Mouse (Mus musculus) CD4-positive, CD25-positive, alpha-beta regulatory T cell, adult 4 months (primary cell): ENCODE data around the gene Tacc2. TPM values are rescaled to one million over a fixed set of nuclear protein-coding genes. Genes with fewer than 3 reads are reported as not detected.

Experiments
- ATAC-seq: one replicate; pipeline ENCODE4 v1.8.0; 2017
- polyA plus RNA-seq, 2 experiments: library from polyadenylated mRNA; unstranded; fragments of 100-300 nt; shearing (Covaris generic); gene quantifications; one replicate each; pipeline ENCODE4 v1.2.1; 2017

Tacc2 gene
- polyA plus RNA-seq, 2 experiments from 2014 or later, result 6.8 to 7.1 TPM

- no peak for ATAC-seq
Observed at GRCm38 (mm10) chr7:130731792-130732191, 154.6 kb downstream of the Tacc2 start.

- ATAC-seq, result no peak
Observed at GRCm38 (mm10) chr7:130732908-130733307, 155.7 kb downstream of the Tacc2 start.

DNA sequence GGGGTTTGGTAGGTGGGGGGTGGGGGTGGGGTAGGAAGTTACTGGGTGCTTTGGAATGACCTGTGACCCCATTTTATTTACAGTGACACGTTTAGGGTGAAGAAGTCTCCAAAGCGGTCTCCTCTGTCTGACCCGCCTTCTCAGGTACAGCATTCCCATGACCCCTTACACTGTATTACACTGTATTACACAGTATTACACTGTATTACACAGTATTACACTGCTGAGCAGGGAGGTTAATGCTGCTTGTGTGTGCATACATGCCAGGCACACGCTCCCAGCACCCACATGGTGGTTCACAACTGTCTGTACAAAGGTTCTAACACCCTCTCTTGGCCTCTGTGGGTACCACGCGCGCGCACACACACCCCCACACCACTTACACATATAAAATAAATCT, 156.2 kb downstream of the Tacc2 start:
- no peak for ATAC-seq

DNA sequence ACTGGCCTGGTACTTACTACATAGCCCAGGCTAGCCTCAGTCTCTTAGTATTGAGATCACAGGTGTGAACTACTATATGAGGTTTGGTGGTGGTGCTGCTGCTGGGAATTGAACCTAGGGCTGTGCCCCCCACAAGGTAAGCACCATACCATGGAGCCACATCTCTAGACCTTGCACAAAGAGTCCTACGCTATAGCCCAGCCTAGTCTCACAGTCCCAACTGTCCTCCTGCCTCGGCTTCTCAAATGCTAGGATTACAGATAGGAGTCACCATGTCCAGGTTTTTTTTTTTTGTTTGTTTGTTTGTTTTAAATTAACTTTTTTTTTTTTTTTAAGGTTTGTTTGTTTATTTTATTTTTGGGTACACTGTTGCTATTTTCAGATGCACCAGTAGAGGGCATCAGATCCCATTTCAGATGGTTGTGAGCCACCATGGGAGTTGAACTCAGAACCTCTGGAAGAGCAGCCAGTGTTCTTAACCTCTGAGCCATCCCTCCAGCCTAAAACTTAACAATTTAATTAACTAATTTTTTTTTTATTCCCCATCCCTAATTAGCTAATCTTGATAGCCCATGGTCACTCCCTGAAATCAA, 157.1 kb downstream of the Tacc2 start:
- no peak for ATAC-seq

DNA sequence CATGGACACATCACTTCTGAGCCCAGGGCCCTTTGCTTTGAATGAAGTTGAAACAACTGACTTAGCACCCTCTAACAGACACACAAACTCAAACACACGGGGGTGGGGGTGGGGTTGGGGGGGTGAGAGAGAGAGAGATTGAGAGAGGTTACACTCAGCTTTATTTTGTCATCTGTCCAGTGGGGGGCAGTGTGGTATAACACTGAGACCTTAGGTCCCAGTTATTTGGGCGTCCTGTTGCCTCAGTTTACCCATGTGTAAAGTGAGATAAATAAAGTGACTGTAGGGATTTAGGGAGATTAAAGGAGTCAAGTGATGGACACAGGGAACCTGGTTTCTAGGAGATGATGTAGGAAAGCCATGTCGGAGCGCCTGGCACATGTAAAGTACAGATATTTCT, 163.9 kb downstream of the Tacc2 start:
- ATAC-seq, result no peak

- no peak for ATAC-seq
Observed at GRCm38 (mm10) chr7:130743239-130744025, 166.2 kb downstream of the Tacc2 start.

DNA sequence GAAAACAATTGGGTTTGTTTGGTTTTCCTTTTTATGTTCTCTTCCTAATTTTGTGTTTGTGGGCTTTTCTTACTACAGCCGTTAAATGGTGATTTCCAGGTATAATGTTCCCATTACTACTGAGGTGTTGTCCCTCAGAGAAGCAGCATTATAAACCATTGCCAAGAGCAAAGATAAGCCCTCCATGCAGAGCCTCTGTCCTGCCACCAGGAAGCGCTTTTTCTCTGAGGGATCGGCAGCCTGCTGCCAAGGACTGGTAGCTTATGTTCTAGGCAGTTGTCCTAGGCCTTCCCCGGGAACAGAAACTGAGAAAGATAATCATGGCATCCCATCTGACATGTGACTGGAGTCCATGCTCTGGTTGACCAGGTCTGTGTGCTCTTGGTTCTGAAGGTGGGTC, 171.9 kb downstream of the Tacc2 start:
- no peak for ATAC-seq

DNA sequence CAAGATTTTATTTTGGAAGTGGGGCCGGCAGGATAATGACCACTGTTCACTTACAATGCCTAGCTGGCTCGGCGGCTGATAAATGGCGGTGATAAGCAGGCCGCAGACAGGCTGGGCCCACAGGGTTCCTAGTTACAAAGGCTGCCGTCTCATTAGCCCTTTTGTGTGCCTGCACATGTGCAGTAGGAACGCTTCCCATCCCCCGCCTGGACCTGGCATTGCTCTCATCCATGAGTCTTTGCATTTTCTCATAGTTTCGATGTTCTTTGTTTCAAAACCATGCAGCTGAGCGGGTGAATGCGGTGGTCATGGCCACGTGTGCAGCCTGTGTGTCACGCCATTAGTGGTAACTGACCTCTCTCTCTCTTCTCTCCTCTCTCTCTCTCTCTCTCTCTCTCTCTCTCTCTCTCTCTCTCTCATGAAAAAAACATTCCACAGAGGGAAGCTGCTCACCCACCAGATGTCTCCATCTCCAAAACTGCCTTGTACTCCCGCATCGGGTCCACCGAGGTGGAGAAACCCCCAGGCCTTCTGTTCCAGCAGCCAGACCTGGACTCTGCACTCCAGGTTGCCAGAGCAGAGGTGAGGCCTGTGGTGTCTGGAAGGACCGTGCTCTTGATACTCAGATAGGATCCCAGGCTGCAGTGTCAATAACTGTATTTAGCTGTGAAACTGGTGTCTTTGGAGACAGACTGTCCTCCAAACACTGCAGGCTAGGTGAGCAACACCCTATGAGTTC, 173.7 kb downstream of the Tacc2 start:
- no peak for ATAC-seq

DNA sequence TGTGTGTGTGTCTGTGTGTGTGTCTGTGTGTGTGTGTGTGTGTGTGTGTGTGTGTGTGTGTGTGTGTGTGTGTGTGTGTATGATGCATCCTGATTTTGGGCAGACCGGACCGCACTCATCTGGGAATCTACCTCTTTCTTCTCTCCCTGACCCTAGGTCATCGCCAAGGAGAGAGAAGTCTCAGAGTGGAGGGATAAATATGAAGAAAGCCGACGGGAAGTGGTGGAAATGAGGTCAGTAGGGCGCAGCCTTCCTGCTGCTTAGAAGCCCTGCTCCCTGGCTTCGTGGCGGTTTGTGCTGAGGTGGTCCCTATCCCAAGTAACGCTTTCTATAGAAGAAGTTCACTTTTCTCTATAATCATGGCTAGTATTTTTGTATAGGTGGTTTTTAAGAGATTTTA, 174.4 kb downstream of the Tacc2 start:
- no peak for ATAC-seq

DNA sequence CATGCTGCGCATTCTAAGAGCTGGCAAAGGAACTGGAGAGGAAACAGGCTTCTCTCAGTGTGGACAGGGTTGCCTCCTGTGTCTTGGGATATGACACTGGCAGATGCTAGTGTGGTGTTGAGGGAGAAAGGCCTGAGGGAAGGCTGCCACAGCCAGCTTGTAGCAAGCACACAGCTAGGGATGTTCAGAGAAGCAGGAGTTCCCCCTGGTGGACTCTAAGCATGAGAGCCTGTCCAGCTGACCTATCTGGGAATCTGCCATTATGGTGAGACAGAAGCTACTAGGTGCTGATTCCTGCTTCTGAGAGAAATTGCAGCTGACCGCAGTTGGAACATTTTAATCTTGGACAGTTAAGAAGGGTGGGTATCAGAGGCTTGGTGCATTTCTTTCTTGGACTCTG, 177.6 kb downstream of the Tacc2 start:
- ATAC-seq, result no peak

GRCm38 (mm10) chr7:130756343-130756835, 179.2 kb downstream of the Tacc2 start:
- no peak for ATAC-seq

DNA sequence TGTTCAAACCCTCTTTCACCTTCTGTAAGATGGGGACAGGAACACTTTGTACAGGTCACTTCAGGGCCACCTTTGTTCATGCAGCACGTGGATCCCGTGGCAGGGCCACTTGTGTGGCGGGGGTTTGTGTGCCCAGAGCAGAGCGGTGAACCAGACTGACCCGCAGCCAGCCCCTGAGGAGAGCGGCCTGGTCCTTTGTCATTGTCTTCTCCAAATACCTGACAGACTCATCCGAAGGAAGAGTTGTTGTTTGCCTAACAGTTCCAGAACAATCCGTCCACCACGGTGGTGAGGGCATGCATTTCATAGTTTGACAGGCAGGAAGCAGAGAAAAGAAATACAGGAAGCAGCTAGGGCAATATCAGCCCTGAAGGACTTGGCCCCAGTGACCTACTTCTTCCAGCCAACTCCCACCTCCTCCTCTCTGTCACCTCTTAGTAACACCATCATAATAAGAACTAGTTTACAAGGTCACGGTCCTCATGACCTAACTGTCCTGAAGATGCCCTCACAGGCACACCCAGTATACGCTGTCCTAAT, 180.2 kb downstream of the Tacc2 start:
- ATAC-seq, result no peak

DNA sequence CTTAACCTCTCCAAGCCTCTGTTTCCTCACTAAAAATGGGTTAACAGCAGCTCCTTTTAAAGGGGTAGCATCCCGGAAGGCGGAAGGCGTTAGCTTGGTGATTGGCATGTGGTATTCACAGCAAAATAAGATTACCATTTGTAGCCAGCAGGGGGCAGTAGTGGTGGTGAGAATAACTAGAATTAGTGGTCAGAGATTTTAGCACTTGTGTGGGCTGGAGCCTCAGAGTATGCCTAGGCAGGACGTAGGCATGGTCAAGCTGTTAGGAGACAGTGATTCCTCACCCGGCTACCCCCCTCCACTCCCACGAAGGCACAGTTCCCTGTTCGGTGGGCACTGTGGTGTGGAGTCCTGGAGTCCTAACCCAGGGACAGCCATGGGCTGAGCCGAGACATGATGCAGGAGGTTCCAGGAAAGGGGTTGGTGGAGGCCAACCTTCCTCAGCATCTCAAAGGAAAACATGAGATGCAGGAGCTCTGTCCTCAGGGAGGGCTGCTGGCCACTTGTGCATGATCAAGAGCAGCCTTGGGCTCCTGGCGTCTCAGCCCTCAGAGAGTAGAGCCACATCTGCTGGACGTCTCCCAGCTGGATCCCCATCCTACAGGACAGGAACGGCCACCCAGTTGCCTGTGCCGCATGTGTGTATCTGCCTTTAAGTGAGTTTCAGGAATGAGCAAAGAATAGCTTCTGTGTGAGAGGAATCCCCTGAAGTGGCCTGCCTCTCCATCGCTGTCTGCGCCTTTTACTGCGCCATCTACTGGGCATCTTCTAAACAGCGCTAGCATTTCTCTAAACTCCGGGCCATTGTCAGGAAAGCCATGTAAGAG, 185.0 kb downstream of the Tacc2 start:
- peak; percentile 73 for ATAC-seq

DNA sequence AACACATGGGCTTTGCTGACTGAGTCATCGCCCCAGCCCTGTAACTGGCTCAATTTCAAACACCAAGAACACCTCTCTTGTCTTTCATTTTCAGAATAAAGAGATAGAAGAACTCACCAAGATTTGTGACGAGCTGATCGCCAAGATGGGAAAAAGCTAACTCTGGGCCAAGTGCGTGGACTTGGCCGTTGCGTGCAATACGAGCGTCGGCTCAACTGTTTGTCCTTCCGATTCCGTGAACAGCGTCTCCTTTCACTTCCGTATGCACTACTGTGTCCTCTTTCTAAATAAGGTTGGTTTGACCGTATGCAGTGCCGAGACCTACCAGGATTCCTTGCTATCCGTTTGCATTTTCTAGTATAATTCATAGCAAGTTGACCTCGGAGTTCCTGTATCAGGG, 186.9 kb downstream of the Tacc2 start:
- no peak for ATAC-seq

DNA sequence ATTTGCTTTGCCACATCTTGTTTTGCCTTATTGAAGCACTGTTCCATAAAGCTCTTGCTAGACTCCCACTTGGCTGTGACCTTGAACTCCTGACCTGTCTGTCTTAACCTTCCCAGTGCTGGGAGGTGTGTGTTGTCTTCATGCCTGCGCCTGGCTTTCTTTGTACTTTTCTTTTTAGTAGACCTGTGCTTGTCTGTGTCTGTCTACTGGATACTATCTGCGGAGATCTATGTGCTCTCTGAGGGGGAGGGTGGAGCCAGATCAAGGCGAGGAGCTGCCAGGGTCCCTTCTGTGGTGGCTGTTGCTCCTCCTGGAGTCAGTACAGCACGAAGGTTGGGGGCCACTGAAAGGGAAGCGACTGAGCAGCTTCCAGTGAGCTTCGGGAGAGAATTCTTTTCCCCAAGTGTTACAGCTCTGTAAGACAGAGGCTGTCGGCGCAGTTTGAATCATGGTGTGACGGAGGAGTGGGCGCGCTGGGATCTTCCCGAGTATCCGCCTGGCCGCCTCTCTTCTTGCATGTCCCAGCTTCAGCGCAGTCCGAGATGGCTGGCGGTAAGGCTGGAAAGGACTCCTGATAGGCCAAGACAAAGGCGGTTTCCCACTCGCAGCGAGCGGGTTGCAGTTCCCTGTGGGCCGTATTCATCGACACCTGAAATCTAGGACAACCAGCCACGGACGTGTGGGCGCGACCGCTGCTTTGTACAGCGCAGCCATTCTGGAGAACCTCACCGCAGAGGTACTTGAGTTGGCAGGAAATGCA, 189.4 kb downstream of the Tacc2 start:
- no peak for ATAC-seq

DNA sequence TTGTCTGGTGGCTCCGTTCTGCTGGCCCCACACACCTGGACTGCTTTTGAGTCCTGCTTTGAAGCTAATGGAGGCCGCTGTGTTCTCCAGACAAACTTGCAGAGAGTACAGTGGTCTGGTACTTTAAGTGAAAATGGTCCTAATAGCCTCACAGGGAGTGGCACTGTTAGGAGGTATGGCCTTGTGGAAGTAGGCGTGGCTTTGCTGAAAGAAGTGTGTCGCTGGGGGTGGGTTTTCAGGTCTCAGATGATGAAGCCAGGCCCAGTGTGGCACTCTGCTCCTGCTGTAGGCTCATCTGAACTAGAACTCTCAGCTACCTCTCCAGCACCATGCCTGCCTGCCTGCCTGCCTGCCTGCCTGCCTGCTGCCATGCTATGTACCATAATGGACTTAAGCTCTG, 190.9 kb downstream of the Tacc2 start:
- ATAC-seq, result no peak

GRCm38 (mm10) chr7:130770707-130771106, 193.5 kb downstream of the Tacc2 start:
- peak; percentile 68 for ATAC-seq

DNA sequence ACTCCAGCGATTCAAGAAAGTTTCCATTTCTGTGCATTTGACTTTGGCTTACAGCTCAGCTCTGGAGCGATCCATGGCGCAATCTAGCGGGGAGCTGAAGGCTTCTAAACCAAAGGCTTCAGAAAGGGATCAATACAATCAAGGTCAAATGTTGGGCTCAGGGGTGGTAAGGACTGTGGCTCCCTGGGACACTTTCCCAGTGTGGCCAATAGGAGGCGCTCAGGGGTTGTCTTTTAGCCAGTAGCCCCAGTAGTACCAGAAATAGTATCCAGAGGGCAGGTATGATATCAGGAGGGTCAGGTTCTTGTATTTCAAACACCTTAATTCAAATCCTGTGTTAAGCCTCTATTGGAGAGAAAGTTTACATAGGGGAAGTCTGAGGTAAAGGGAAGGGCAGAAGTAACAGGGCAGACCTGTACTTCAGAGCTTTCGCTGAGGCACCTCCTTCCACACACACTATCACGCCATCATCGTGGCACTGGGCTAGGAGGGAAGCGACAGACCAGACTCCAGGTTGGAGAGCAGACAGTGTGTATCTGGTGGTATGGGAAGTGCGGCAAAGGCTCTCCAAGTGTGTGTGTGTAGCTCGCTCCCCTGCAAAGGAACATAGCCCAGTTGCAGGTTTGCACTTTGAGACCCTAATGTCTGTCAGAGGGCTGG, 196.1 kb downstream of the Tacc2 start:
- ATAC-seq, result peak; percentile 80

DNA sequence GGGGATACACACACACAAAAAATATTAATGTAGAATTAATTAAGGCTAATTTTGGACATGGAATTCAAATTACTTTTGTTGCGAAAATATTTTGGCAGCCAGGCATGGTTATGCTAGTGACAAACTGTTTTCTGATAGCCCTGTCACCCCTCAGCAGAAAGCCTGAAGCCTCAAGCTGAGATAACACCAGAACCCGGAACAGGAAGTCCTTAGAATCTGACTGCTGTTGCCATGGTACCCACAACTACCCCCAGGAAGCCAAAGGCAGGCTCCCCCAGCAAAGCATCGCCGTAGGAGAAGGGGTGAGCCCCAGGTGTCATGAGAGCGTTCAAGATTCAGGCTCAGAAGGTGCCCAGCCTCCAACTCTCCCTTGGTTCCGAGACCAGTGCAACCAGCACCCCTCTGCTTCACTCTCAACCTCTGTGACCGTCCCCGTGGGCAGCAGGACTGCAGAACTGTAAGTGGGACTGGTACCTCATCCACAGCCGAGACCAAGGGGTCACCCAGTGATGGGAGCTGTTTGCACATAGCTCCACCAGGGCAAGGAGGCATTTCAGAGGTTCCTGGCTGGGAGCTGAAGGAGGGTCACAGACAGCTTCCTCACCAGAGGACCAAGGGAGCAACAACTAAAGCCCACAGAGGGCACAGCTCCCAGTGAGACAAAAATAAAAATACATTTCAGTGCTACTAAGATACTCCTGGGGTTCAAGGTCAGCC, 196.8 kb downstream of the Tacc2 start, which contains the start of gene Btbd16:
Btbd16 (plus strand) TSS at position 156 of the 717 bp plus-strand sequence.
- peak; percentile 77 for ATAC-seq

GRCm38 (mm10) chr7:130780866-130781419, 203.7 kb downstream of the Tacc2 start:
- no peak for ATAC-seq
